Mouse (Mus musculus): ENCODE measurements around the gene 1700021F07Rik. TPM values are rescaled to one million over a fixed set of nuclear protein-coding genes. Genes with fewer than 3 reads are reported as not detected.
A peak's percentile ranks its signal among the peaks of the same experiment; 100 is the strongest.

The 1700021F07Rik gene
- polyA plus RNA-seq, 1 experiment from 2014 or later: not detected

DNA sequence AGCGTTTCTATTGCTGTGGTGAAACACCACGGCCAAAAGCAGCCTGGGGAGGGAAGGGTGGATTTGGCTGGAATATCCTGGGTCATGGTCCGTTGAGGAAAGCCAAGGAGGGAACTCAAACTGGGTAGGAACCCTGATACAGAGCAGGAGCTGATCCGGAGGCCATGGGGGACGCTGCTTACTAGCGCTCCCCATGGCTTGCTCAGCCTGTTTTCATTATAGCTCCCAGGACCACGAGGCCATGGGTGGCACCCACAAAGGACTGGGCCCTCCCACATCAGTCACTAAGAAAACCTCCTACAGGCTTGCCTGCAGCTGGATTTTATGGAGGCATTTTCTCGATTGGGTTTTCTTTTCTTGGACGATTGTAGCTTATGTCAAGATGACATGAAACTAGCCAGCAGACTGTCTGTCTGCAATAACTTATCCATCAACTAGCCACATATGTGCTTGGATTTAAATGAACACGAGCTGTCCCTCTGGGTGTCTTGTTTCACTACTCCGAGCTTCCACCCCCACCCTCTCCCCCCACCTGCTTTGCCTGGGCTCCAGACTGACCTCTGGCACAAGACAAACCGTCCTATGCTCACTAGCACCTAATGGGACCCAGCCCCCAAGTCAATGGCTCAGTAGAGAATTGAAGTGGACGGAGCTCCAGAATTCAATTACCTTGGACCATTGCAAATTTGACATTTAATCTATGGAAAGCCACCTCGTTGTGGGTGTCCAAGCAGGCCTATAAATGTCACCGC, 10.5 kb downstream of the 1700021F07Rik start:
- no peak for DNase-seq (ENCODE audit: low spot score)
- WGBS: 63% methylated on average over 15 of the region's 15 CpGs
- no peak for ATAC-seq (replicated peaks; ENCODE audit: low FRiP score, low TSS enrichment, low read depth)

DNA sequence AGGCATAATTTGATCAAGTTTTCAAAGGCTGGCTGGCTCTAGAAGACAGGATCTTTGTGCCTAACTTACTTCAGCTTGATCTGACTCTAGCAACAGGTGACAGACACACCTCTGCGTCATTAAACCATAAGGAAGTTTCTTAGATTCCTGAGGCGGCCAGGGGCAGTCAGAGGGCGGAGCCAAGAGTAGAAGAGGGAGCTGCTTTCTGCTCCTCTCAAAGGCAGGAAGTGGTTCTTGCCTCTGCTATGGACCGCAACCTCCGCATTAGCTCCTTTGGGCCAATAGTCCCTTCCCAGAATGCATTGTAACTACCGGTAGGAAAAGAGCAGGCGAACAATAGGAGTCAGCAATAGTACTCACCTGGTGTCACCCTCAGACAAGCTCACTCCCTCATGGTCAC, 12.2 kb downstream of the 1700021F07Rik start:
- Histone ChIP-seq H3K27me3 (replicated peaks; ENCODE audit: control insufficient read depth, insufficient read depth, low read length) (no peaks in the 10 kb centered on the region), H3K9ac (ENCODE audit: low read length) (no peak overlapping the region), H3K4me1 (replicated peaks; ENCODE audit: control insufficient read depth, insufficient read depth, low read length) (0 out of 2 replicates have a peak, but pooled peaks cover 2% of the 10 kb centered on the region), H3K9me3 (ENCODE audit: control insufficient read depth, low read length) (no peaks in the 10 kb centered on the region), H3K4me3 (ENCODE audit: low read depth, low read length) (no peak overlapping the region), H3K36me3 (ENCODE audit: control insufficient read depth, insufficient read depth, low read length) (no peaks in the 10 kb centered on the region), H3K4me2 (ENCODE audit: low read length) (no peak overlapping the region), H3K27ac (ENCODE audit: low read depth) (no peak overlapping the region; the same call in 1 of the 2 replicates)
- DNase-seq (ENCODE audit: low spot score): peak; percentile 63
- 68% methylated on average over 7 of the region's 7 CpGs for WGBS
- ATAC-seq (replicated peaks; ENCODE audit: low FRiP score, low TSS enrichment, low read depth): 0 out of 2 replicates have a peak, but pooled peaks have one; percentile 20

More for the DNA sequence above, 10.5 kb downstream of the 1700021F07Rik start:
- H3K4me3 ChIP-seq (ENCODE audit: low read depth, low read length): no peak overlapping the region
- H3K27ac ChIP-seq (ENCODE audit: low read depth): no peak overlapping the region
- H3K27me3 ChIP-seq (replicated peaks; ENCODE audit: control insufficient read depth, insufficient read depth, low read length): no peaks in the 10 kb centered on the region
- H3K36me3 ChIP-seq (ENCODE audit: control insufficient read depth, insufficient read depth, low read length): no peaks in the 10 kb centered on the region
- H3K4me2 ChIP-seq (ENCODE audit: low read length): no peak overlapping the region
- H3K4me1 ChIP-seq (replicated peaks; ENCODE audit: control insufficient read depth, insufficient read depth, low read length): no peaks in the 10 kb centered on the region
- no peaks in the 10 kb centered on the region for H3K9me3 ChIP-seq (ENCODE audit: control insufficient read depth, low read length)
- no peak overlapping the region for H3K9ac ChIP-seq (ENCODE audit: low read length)

DNA sequence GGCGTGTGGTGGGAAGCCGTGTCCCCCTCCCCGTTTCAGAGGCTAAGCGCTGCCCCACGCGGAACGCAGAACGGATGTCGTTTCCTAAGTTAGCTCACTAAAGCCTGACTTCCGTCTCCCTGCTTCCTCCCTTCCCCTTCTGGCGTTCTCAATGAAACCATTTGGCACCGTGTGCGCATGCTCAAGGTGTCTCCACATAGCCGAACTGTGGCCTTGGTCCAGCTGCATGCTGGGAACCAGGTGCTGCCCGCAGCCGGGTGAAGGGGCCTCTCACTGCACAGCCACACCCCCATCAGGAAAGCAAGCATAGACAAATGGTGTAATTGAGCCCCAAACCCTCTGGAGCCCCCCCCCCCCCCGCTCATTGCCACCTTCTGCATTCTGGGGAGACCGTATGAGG, 13.0 kb downstream of the 1700021F07Rik start:
- H3K4me2 ChIP-seq (ENCODE audit: low read length): no peak overlapping the region
- H3K4me1 ChIP-seq (replicated peaks; ENCODE audit: control insufficient read depth, insufficient read depth, low read length): 0 out of 2 replicates have a peak, but pooled peaks cover 6% of the 10 kb centered on the region
- H3K9me3 ChIP-seq (ENCODE audit: control insufficient read depth, low read length): no peaks in the 10 kb centered on the region
- 86% methylated on average over 18 of the region's 18 CpGs for WGBS
- no peak for DNase-seq (ENCODE audit: low spot score)
- ATAC-seq (replicated peaks; ENCODE audit: low FRiP score, low TSS enrichment, low read depth): no peak
- no peak overlapping the region for H3K4me3 ChIP-seq (ENCODE audit: low read depth, low read length)
- H3K36me3 ChIP-seq (ENCODE audit: control insufficient read depth, insufficient read depth, low read length): no peaks in the 10 kb centered on the region
- no peak overlapping the region for H3K9ac ChIP-seq (ENCODE audit: low read length)
- no peaks in the 10 kb centered on the region for H3K27me3 ChIP-seq (replicated peaks; ENCODE audit: control insufficient read depth, insufficient read depth, low read length)
- no peak overlapping the region for H3K27ac ChIP-seq (ENCODE audit: low read depth)

DNA sequence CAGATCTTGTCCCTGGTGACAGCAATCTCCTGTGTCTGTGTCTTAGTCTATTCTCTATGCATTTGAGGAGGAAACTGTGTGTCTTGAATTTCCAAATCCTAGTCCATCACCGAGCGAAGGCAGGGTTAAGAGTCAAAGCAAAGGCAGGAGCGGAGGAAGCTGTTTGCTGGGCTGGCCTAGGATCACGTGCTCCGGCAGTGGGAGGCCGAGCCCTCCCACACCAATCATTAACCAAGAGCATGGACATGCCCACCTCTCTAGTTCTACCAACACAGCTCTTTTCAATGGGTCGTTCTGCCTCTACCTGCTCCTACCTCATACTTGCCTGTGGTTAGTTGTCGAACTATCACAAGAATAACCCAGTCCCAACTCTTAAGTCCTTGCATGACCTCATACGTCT, 13.5 kb downstream of the 1700021F07Rik start:
- 85% methylated on average over 9 of the region's 9 CpGs for WGBS
- Histone ChIP-seq H3K9ac (ENCODE audit: low read length) (no peak overlapping the region), H3K4me2 (ENCODE audit: low read length) (no peak overlapping the region), H3K9me3 (ENCODE audit: control insufficient read depth, low read length) (no peaks in the 10 kb centered on the region), H3K27ac (ENCODE audit: low read depth) (no peak overlapping the region), H3K36me3 (ENCODE audit: control insufficient read depth, insufficient read depth, low read length) (no peaks in the 10 kb centered on the region), H3K27me3 (replicated peaks; ENCODE audit: control insufficient read depth, insufficient read depth, low read length) (no peaks in the 10 kb centered on the region), H3K4me1 (replicated peaks; ENCODE audit: control insufficient read depth, insufficient read depth, low read length) (0 out of 2 replicates have a peak, but pooled peaks cover 6% of the 10 kb centered on the region), H3K4me3 (ENCODE audit: low read depth, low read length) (no peak overlapping the region)
- no peak for DNase-seq (ENCODE audit: low spot score)
- ATAC-seq (replicated peaks; ENCODE audit: low FRiP score, low TSS enrichment, low read depth): no peak; the same call in 1 of the 2 replicates

DNA sequence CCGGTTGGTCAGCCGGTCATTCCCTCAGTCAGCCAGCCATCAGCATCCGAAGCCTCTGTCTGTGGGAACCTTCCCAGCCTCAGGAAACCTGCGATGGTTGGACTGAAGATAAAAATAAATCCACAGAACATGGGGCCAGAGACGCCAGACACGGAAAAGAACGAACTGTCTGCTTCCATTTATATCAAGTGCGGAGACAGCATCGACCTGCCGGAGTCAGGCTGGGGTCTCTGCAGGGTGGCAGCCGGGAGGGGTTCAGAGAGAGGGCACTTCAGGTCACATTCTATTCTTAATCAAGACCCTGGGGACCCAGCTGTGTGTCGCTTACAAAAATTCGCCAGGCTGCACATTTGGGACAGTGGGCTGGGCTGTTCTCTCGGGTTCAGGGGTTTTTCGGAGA, 17.4 kb downstream of the 1700021F07Rik start:
- DNase-seq (ENCODE audit: low spot score): no peak
- ATAC-seq (replicated peaks; ENCODE audit: low FRiP score, low TSS enrichment, low read depth): no peak
- no peak overlapping the region for H3K4me3 ChIP-seq (ENCODE audit: low read depth, low read length)
- no peak overlapping the region for H3K27ac ChIP-seq (ENCODE audit: low read depth)
- H3K4me2 ChIP-seq (ENCODE audit: low read length): no peak overlapping the region
- WGBS: 42% methylated on average over 15 of the region's 15 CpGs
- H3K4me1 ChIP-seq (replicated peaks; ENCODE audit: control insufficient read depth, insufficient read depth, low read length): 0 out of 2 replicates have a peak, but pooled peaks cover 6% of the 10 kb centered on the region
- H3K36me3 ChIP-seq (ENCODE audit: control insufficient read depth, insufficient read depth, low read length): no peaks in the 10 kb centered on the region
- H3K27me3 ChIP-seq (replicated peaks; ENCODE audit: control insufficient read depth, insufficient read depth, low read length): no peaks in the 10 kb centered on the region
- H3K9ac ChIP-seq (ENCODE audit: low read length): no peak overlapping the region
- no peaks in the 10 kb centered on the region for H3K9me3 ChIP-seq (ENCODE audit: control insufficient read depth, low read length)

DNA sequence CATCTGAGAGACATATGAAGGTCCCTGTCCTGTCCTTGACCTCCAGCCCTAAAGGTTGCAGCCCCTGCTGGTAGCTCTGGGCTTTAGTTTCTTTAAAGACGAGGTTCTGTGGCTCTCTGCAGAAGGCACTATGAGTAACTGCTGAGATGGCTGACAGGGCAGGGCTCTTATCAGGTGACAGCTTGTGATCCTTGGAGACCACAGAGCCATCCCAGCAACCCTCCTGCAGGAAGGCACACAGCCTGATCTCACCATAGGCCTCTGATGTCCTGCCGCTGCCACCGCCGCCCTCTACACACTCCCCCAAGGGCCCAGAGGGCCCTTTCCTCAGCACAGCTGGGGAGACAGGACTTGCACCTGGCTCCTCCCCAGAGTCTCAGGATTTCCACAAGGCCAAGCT, 19.4 kb downstream of the 1700021F07Rik start:
- Histone ChIP-seq H3K9me3 (ENCODE audit: control insufficient read depth, low read length) (no peaks in the 10 kb centered on the region), H3K4me3 (ENCODE audit: low read depth, low read length) (no peak overlapping the region), H3K27me3 (replicated peaks; ENCODE audit: control insufficient read depth, insufficient read depth, low read length) (no peaks in the 10 kb centered on the region), H3K27ac (ENCODE audit: low read depth) (no peak overlapping the region), H3K36me3 (ENCODE audit: control insufficient read depth, insufficient read depth, low read length) (no peaks in the 10 kb centered on the region), H3K9ac (ENCODE audit: low read length) (no peak overlapping the region), H3K4me2 (ENCODE audit: low read length) (no peak overlapping the region), H3K4me1 (replicated peaks; ENCODE audit: control insufficient read depth, insufficient read depth, low read length) (0 out of 2 replicates have a peak, but pooled peaks cover 6% of the 10 kb centered on the region)
- no peak for DNase-seq (ENCODE audit: low spot score)
- 75% methylated on average over 4 of the region's 4 CpGs for WGBS
- no peak for ATAC-seq (replicated peaks; ENCODE audit: low FRiP score, low TSS enrichment, low read depth)

DNA sequence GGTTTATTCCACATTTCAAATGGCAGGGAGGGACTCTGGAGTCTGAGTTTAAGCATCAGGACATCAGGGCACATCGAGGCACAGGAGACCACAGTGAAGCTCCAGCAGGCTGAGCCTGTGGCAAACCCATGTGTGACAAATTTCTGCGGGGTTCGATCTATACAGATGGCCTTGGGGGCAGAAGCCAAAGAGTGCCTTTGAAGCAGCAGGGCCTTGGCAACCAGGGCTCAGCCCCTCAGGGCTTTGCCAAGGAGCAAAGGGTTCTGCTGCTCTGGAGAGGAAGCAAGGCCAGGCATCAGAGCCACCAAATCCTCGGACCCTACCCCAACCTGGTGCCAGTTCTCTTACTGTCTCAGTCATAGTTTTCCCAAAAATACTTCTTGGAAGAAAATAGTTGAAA, 20.3 kb downstream of the 1700021F07Rik start:
- DNase-seq (ENCODE audit: low spot score) (no peak), ATAC-seq (replicated peaks; ENCODE audit: low FRiP score, low TSS enrichment, low read depth) (no peak)
- Histone ChIP-seq H3K9me3 (ENCODE audit: control insufficient read depth, low read length) (no peaks in the 10 kb centered on the region), H3K27ac (ENCODE audit: low read depth) (no peak overlapping the region), H3K4me1 (replicated peaks; ENCODE audit: control insufficient read depth, insufficient read depth, low read length) (0 out of 2 replicates have a peak, but pooled peaks cover 6% of the 10 kb centered on the region), H3K4me2 (ENCODE audit: low read length) (no peak overlapping the region), H3K27me3 (replicated peaks; ENCODE audit: control insufficient read depth, insufficient read depth, low read length) (no peaks in the 10 kb centered on the region), H3K4me3 (ENCODE audit: low read depth, low read length) (no peak overlapping the region), H3K9ac (ENCODE audit: low read length) (no peak overlapping the region), H3K36me3 (ENCODE audit: control insufficient read depth, insufficient read depth, low read length) (no peaks in the 10 kb centered on the region)
- 91% methylated on average over 4 of the region's 4 CpGs for WGBS

DNA sequence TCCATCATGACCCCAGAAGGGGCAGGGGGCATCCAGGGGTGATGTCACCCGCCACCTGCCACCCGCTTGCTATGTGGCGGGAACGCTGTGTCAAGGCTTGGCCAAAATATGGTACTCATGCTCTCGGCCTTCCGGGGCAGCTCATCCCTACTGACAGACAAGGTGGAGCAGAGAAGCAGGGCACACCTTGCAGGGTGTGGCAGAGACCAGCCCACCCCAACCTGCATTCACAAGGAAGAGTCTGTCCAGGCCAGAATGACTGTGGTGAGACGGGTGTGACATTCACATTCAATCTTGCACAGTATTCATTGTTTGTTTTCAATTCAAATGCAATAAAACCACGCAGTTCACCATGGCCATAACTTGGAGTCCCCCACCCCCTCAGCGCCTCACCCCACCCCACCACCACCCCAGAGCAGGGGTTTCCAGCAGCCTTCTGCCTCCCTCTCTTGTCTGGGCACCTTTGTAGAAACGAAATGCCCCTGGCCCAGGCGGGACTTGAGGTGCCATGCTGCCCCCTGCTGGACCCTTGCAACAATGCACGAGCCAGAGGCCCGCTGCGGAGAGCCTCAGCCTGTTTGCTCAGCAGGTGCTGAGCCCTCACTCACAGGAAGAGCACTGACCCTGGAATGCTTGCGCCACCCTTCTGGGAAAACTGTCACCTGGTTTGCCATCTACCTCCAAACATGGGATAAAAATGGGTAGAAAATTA, 23.8 kb downstream of the 1700021F07Rik start:
- no peaks in the 10 kb centered on the region for H3K36me3 ChIP-seq (ENCODE audit: control insufficient read depth, insufficient read depth, low read length)
- no peak overlapping the region for H3K27ac ChIP-seq (ENCODE audit: low read depth)
- peak; percentile 92 for DNase-seq (ENCODE audit: low spot score)
- no peaks in the 10 kb centered on the region for H3K9me3 ChIP-seq (ENCODE audit: control insufficient read depth, low read length)
- 0 out of 2 replicates have a peak, but pooled peaks cover 3% of the 10 kb centered on the region for H3K4me1 ChIP-seq (replicated peaks; ENCODE audit: control insufficient read depth, insufficient read depth, low read length)
- 41% methylated on average over 15 of the region's 15 CpGs for WGBS
- H3K4me3 ChIP-seq (ENCODE audit: low read depth, low read length): no peak overlapping the region
- no peaks in the 10 kb centered on the region for H3K27me3 ChIP-seq (replicated peaks; ENCODE audit: control insufficient read depth, insufficient read depth, low read length)
- no peak overlapping the region for H3K4me2 ChIP-seq (ENCODE audit: low read length)
- H3K9ac ChIP-seq (ENCODE audit: low read length): no peak overlapping the region
- ATAC-seq (replicated peaks; ENCODE audit: low FRiP score, low TSS enrichment, low read depth): peak; percentile 74
